Mouse (Mus musculus): ENCODE data around the gene Sertad2. TPM values are rescaled to one million over a fixed set of nuclear protein-coding genes. Genes with fewer than 3 reads are reported as not detected.

The Sertad2 gene
- total RNA-seq, 2 experiments from 2014 or later = 23.0 to 28.5 TPM

DNA sequence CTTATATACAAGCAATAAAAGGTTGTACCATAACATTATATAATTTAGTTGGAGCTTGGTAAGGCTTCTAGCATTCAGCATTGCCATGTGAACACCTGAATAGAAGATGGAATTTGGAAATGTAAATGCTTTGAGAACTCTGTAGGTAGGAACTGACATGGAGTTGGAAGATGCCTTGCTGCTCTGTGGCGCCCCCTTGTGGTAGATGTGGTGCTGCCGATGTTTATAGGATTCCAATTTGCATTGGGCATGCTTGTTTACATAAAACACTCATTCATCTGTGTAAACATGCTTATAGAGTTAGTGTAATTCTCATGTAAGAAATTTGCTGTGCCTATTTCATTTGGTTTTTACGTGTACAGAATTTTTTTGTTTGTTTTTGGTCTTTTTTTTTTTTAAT is 95.8 kb downstream of the Sertad2 start:
- intact Hi-C loops (cut with DNase I) = loop anchor here (2.0 to 10.0 kb wide), 2 partner anchors 184 to 434 kb away; partner anchors contain the start of gene Rab1a
- H3K4me3 ChIP-seq = no peak overlapping the region
- DNase-seq (ENCODE audit: extremely low spot score in 1 of 2, low spot score in 2 of 2) = peak; percentile 60 to 74
- no peak overlapping the region for H3K27ac ChIP-seq
- peak; percentile 93 for TF ChIP-seq CTCF (IDR thresholded peaks at IDR 0.05)

GRCm38 (mm10) chr11:20639918-20640447 is 96.9 kb downstream of the Sertad2 start:
- DNase-seq (ENCODE audit: extremely low spot score in 1 of 2, low spot score in 2 of 2) = no peak
- H3K27ac ChIP-seq = no peak overlapping the region
- H3K4me3 ChIP-seq = no peak overlapping the region
- intact Hi-C loops (cut with DNase I) = loop anchor here (2.0 to 10.0 kb wide), 2 partner anchors 185 to 435 kb away; partner anchors contain the start of gene Rab1a
- TF ChIP-seq CTCF (IDR thresholded peaks at IDR 0.05) = no peak

DNA sequence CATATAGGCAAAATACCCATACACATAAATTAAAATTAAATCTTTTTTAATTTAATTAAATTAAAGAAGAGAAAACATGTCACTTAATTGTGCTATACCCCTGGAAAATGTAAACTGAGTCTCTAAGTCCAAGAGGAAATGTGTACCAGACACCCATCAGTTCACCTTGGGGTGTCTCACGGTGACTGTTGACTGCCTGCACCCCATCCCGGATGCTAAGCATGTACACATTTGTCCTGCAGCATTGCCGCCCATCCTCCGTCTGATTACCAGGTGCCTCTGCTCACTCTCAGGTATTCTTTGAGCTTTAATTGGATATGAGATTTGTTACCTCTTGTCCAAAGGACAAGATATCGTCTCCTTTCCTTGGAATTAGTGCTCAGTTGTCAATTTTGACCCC is 99.3 kb downstream of the Sertad2 start:
- no peak overlapping the region for H3K27ac ChIP-seq
- no peak overlapping the region for H3K4me3 ChIP-seq
- no peak for DNase-seq (ENCODE audit: extremely low spot score in 1 of 2, low spot score in 2 of 2)
- intact Hi-C loops (cut with DNase I) = no loop called here
- no peak for TF ChIP-seq CTCF (IDR thresholded peaks at IDR 0.05)

DNA sequence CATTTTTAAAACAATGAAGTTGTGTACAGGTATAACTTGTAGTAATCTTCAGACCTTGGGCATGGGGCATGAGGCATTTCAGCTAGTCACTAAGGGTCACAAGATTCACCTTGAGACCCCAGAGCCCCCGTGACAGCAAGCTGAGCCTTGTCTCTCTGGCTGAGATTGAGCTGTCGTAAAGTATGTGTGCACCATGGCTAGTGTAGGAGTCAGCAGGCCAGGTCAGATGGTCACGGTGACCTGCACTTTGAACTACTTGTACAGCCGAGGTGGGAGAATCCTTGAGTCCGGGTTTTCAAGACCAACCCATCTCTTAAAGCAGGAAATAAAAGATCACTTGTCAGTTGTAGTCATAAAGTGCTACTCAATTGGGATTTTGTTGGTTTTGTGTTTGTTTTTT is 100.1 kb downstream of the Sertad2 start:
- H3K27ac ChIP-seq = no peak overlapping the region
- no peak for DNase-seq (ENCODE audit: extremely low spot score in 1 of 2, low spot score in 2 of 2)
- intact Hi-C loops (cut with DNase I) = no loop called here
- TF ChIP-seq CTCF (IDR thresholded peaks at IDR 0.05) = no peak
- H3K4me3 ChIP-seq = no peak overlapping the region

DNA sequence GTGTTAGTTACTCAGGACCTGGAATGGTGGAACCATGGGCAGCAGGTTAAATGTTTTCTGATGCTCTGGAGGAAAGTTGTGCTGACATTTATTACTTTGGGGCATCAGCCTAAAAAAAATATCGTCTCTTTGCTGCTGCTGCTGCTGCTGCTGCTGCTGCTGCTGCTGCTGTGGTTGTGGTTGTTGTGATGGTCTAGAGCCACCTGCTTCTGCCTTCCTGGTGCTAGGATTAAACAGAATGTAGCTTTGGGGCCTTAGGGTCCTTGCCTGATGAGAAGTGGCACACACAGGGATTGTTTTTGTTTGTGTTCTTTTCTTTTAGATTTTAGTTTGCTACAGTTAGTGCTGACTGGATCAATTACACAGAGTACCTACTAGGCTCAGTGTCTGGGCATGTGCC is 101.1 kb downstream of the Sertad2 start:
- DNase-seq (ENCODE audit: extremely low spot score in 1 of 2, low spot score in 2 of 2) = no peak
- intact Hi-C loops (cut with DNase I) = no loop called here
- Histone ChIP-seq H3K4me3 (no peak overlapping the region), H3K27ac (no peak overlapping the region)
- no peak for TF ChIP-seq CTCF (IDR thresholded peaks at IDR 0.05)

- no peak overlapping the region for H3K27ac ChIP-seq
- no peak for DNase-seq (ENCODE audit: extremely low spot score in 1 of 2, low spot score in 2 of 2)
Measured at GRCm38 (mm10) chr11:20644872-20645271, 101.8 kb downstream of the Sertad2 start.

GRCm38 (mm10) chr11:20645521-20645920 is 102.5 kb downstream of the Sertad2 start:
- intact Hi-C loops (cut with DNase I) = no loop called here

More at GRCm38 (mm10) chr11:20644872-20645271, 101.8 kb downstream of the Sertad2 start:
- H3K4me3 ChIP-seq = no peak overlapping the region
- intact Hi-C loops (cut with DNase I) = no loop called here
- no peak for TF ChIP-seq CTCF (IDR thresholded peaks at IDR 0.05)

DNA sequence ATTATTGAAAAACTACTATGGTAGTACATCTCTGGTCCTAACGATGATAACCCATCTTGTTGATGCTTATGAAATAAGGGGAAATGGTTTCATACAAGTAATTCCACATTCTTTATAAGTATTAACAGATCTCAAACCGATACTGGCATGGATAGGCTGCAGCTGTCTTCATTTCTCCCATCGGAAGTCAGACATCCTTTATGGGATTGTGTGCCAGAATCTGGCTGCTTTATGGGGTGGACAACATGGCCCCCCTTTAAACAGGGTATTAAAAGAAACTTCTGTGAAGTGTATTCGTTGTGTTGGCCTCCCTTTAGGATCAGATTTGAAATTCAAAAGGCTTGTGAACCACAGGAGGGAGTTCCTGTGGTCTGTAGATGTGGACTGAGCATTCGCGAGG is 103.1 kb downstream of the Sertad2 start:
- no peak for TF ChIP-seq CTCF (IDR thresholded peaks at IDR 0.05)
- DNase-seq (ENCODE audit: extremely low spot score in 1 of 2, low spot score in 2 of 2) = no peak
- peak overlapping the region; percentile 21; the same call in 1 of the 2 replicates for H3K27ac ChIP-seq
- intact Hi-C loops (cut with DNase I) = no loop called here
- no peak overlapping the region for H3K4me3 ChIP-seq

More at GRCm38 (mm10) chr11:20645521-20645920, 102.5 kb downstream of the Sertad2 start:
- TF ChIP-seq CTCF (IDR thresholded peaks at IDR 0.05) = no peak
- DNase-seq (ENCODE audit: extremely low spot score in 1 of 2, low spot score in 2 of 2) = no peak
- H3K4me3 ChIP-seq = no peak overlapping the region
- no peak overlapping the region for H3K27ac ChIP-seq

DNA sequence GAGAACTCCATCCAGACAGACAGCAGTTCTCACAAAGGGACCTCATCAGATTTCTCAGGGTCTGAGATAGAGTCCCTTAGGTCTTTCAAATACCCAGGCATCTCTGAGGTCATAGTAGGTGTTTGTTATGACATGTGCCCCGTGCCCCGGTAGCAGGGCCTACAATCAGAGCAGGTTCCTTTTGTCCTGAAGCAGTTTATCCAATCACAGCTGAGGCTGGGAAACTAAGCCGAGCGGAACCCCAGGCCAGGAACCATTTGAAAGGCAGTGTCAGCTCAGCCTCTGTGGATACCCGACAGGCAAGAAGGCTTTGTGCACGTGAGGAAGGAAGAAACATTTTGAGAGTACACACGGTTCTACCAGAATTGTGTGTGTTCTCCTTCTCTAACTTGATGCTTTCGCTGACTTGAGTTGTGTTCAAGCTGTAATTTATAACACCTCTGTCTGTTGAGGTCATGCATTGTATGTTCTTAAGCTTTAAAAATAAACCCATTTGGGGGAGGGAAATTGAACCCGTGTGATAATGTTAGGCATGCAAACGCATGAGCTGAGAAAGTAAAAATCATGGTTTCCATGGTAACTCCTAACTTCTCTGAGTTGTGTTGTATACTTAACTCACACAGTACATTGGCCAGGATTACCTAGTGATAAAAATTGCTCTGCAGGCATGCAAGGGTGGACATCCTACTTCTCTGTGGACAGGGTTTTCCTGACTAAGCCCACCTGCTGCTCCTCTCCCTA is 104.1 kb downstream of the Sertad2 start:
- Histone ChIP-seq H3K4me3 (no peak overlapping the region), H3K27ac (peak overlapping the region; percentile 50)
- DNase-seq (ENCODE audit: extremely low spot score in 1 of 2, low spot score in 2 of 2) = no peak
- intact Hi-C loops (cut with DNase I) = no loop called here
- TF ChIP-seq CTCF (IDR thresholded peaks at IDR 0.05) = no peak

DNA sequence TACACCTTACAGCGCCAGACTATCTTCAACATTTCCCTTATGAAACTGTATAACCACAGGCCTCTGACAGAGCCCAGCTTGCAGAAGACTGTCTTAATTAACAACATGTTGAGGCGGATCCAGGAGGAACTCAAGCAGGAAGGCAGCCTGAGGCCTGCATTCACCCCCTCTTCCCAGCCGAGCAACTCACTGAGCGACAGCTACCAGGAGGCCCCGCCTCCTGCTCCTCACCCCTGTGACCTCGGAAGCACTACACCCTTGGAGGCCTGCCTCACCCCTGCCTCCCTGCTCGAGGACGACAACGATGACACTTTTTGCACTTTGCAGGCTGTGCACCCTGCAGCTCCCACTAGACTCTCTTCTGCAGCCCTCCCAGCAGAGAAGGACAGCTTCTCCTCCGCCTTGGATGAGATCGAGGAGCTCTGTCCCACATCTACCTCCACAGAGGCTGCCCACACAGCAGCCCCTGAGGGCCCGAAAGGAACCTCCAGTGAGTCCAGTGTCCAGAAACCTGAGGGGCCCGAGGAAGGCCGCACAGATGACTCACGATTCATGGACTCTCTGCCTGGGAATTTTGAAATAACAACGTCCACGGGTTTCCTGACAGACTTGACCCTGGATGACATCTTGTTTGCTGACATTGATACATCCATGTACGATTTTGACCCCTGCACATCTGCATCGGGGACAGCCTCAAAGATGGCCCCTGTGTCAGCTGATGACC is 105.0 kb downstream of the Sertad2 start:
- Histone ChIP-seq H3K4me3 (no peak overlapping the region), H3K27ac (peak overlapping the region; percentile 56)
- DNase-seq (ENCODE audit: extremely low spot score in 1 of 2, low spot score in 2 of 2) = no peak
- intact Hi-C loops (cut with DNase I) = no loop called here
- TF ChIP-seq CTCF (IDR thresholded peaks at IDR 0.05) = no peak

- DNase-seq (ENCODE audit: extremely low spot score in 1 of 2, low spot score in 2 of 2) = no peak
- H3K27ac ChIP-seq = no peak overlapping the region
- H3K4me3 ChIP-seq = no peak overlapping the region
- no peak; the same call in 1 of the 2 replicates for TF ChIP-seq CTCF (IDR thresholded peaks at IDR 0.05)
- intact Hi-C loops (cut with DNase I) = no loop called here
Measured at GRCm38 (mm10) chr11:20649477-20649876, 106.4 kb downstream of the Sertad2 start.

DNA sequence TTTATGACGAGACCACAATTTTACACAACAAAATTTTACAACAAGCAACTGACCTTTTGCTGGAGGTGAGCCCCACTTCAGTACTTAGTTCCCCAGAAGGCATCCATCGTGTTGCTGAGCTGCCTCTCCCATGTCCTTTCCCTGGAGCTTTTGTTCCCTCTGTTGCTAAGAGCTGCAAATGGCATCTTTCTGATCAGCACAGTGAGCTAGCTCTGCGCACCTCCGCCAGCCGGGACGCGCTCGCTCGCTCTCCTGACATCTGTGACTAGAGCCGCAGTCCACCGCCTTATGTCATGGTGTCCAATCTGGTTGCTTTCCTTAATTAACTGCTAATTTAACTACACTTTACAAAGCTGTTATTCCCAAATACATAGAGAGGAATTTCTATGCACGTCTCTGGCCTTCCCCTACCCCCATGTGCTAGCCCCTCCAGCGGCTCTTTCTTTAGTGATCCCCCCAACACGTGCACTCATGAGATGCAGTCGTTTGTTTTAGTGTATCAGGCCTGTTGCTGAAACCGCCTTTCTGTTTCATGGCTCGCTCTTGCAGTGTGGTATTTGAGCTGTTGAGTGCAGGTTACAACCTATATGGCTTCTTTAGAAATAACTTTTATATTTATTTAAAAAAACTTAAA is 107.1 kb downstream of the Sertad2 start:
- intact Hi-C loops (cut with DNase I) = no loop called here
- Histone ChIP-seq H3K4me3 (no peak overlapping the region), H3K27ac (no peak overlapping the region)
- peak in 1 of 2 experiments; percentile 28 for DNase-seq (ENCODE audit: extremely low spot score in 1 of 2, low spot score in 2 of 2)
- TF ChIP-seq CTCF (IDR thresholded peaks at IDR 0.05) = no peak
